Mouse (Mus musculus) CH12.LX (cell line): ENCODE measurements around the gene Nudc. TPM values are rescaled to one million over a fixed set of nuclear protein-coding genes. Genes with fewer than 3 reads are reported as not detected.

ENCODE experiments used
- DNase-seq: peaks from one replicate; pipeline ENCODE4 v3.0.0-alpha.2; 2013; ENCODE audit errors: extremely low read depth
- H3K27ac ChIP-seq: 2 replicates; pipeline ENCODE4 v1.5.1; 2012; ENCODE audit warnings: low read depth, mild to moderate bottlenecking, control low read depth, moderate library complexity; ENCODE audit not compliant: insufficient read depth
- H3K27me3 ChIP-seq: replicated peaks from 2 replicates; pipeline ENCODE3; 2012; ENCODE audit warnings: inconsistent platforms
- H3K36me3 ChIP-seq, 2 experiments: replicated peaks in 1 of 2; 2 replicates each; pipeline versions ENCODE3 to v1.6.1; 2012; ENCODE audit warnings: inconsistent platforms in 1 of 2, low read length in 1 of 2, mild to moderate bottlenecking in 1 of 2, mixed read lengths in 1 of 2, moderate library complexity in 1 of 2; ENCODE audit not compliant: control insufficient read depth in 1 of 2, insufficient read depth in 1 of 2
- H3K4me1 ChIP-seq, 2 experiments: 2 replicates each; pipeline ENCODE4 v1.6.1; 2012; ENCODE audit warnings: inconsistent platforms in 1 of 2, moderate library complexity in 1 of 2; ENCODE audit not compliant: insufficient read depth in 2 of 2, control insufficient read depth in 1 of 2
- H3K4me2 ChIP-seq: 2 replicates; pipeline ENCODE4 v1.6.1; 2012; ENCODE audit warnings: low read depth, mild to moderate bottlenecking, control low read depth; ENCODE audit not compliant: poor library complexity, insufficient read depth, severe bottlenecking
- H3K4me3 ChIP-seq, 3 experiments: fragments of 150-350 bp in 1 of 3; sonication (generic) in 1 of 3; replicated peaks in 1 of 3; 2 replicates each; pipeline versions ENCODE3 to v1.5.1; 2011 to 2012; ENCODE audit warnings: low read depth in 2 of 3, low read length in 2 of 3, mild to moderate bottlenecking in 2 of 3, moderate library complexity in 2 of 3, control low read depth in 1 of 3, improper control_type of control experiment in 1 of 3, inconsistent platforms in 1 of 3, mixed read lengths in 1 of 3; ENCODE audit not compliant: poor library complexity in 1 of 3
- H3K79me2 ChIP-seq: replicated peaks from 2 replicates; pipeline ENCODE4 v1.6.1; 2012; ENCODE audit warnings: mild to moderate bottlenecking, moderate library complexity; ENCODE audit not compliant: control insufficient read depth, poor library complexity, insufficient read depth, severe bottlenecking; ENCODE audit errors: extremely low read depth
- H3K9ac ChIP-seq: 2 replicates; pipeline ENCODE4 v1.6.1; 2012; ENCODE audit warnings: low read depth, mild to moderate bottlenecking, control low read depth, moderate library complexity; ENCODE audit not compliant: insufficient read depth
- H3K9me3 ChIP-seq: replicated peaks from 2 replicates; pipeline ENCODE3; 2012; ENCODE audit warnings: low read length, inconsistent platforms, mixed read lengths
- CHD1 ChIP-seq: IDR thresholded peaks from 2 replicates; pipeline ENCODE4 v1.6.1; 2012; ENCODE audit warnings: low read depth, low read length, improper control_type of control experiment, inconsistent platforms
- CHD2 ChIP-seq: IDR thresholded peaks from 2 replicates; pipeline ENCODE4 v1.6.1; 2011; ENCODE audit warnings: low read length, improper control_type of control experiment
- E2F4 ChIP-seq: IDR thresholded peaks from 2 replicates; pipeline ENCODE4 v1.6.1; 2011; ENCODE audit warnings: low read depth, low read length, improper control_type of control experiment; ENCODE audit not compliant: insufficient replicate concordance
- ELF1 ChIP-seq: IDR thresholded peaks from 2 replicates; pipeline ENCODE4 v1.6.1; 2014; ENCODE audit warnings: low read depth, mild to moderate bottlenecking, inconsistent platforms, low read length, improper control_type of control experiment
- EP300 ChIP-seq: IDR thresholded peaks from 2 replicates; pipeline ENCODE4 v1.6.1; 2011; ENCODE audit warnings: low read length, improper control_type of control experiment
- GABPA ChIP-seq: IDR thresholded peaks from 2 replicates; pipeline ENCODE4 v1.6.1; 2012; ENCODE audit warnings: low read depth, low read length, improper control_type of control experiment, inconsistent platforms; ENCODE audit not compliant: insufficient replicate concordance
- HCFC1 ChIP-seq: IDR thresholded peaks from 2 replicates; pipeline ENCODE4 v1.6.1; 2012; ENCODE audit warnings: low read depth, mild to moderate bottlenecking, inconsistent platforms, low read length, improper control_type of control experiment
- JUN ChIP-seq: IDR thresholded peaks from 2 replicates; pipeline ENCODE4 v1.6.1; 2011; ENCODE audit warnings: low read depth, mild to moderate bottlenecking, low read length, improper control_type of control experiment, moderate library complexity; ENCODE audit not compliant: insufficient read depth
- KAT2A ChIP-seq: IDR thresholded peaks from 2 replicates; pipeline ENCODE4 v1.6.1; 2012; ENCODE audit warnings: low read length, improper control_type of control experiment, inconsistent platforms; ENCODE audit not compliant: insufficient replicate concordance
- MAFK ChIP-seq: IDR thresholded peaks from 2 replicates; pipeline ENCODE4 v1.6.1; 2011; ENCODE audit warnings: low read length, improper control_type of control experiment; ENCODE audit not compliant: insufficient replicate concordance
- MAZ ChIP-seq: IDR thresholded peaks from 2 replicates; pipeline ENCODE4 v1.6.1; 2012; ENCODE audit warnings: low read depth, mild to moderate bottlenecking, inconsistent platforms, low read length, improper control_type of control experiment, moderate library complexity
- MXI1 ChIP-seq: IDR thresholded peaks from 2 replicates; pipeline ENCODE4 v1.6.1; 2011; ENCODE audit warnings: mild to moderate bottlenecking, low read depth, low read length, improper control_type of control experiment
- MYC ChIP-seq: IDR thresholded peaks from 2 replicates; pipeline ENCODE4 v1.6.1; 2011; ENCODE audit warnings: low read depth, mild to moderate bottlenecking, improper control_type of control experiment, low read length
- NELFE ChIP-seq: IDR thresholded peaks from 2 replicates; pipeline ENCODE4 v1.6.1; 2011; ENCODE audit warnings: low read depth, low read length, improper control_type of control experiment
- PAX5 ChIP-seq: IDR thresholded peaks from 2 replicates; pipeline ENCODE4 v1.6.1; 2012; ENCODE audit warnings: low read length, inconsistent platforms, mixed read lengths
- POLR2AphosphoS2 ChIP-seq: IDR thresholded peaks from 2 replicates; pipeline ENCODE4 v1.6.1; 2011; ENCODE audit warnings: low read depth, low read length, improper control_type of control experiment
- SIN3A ChIP-seq: IDR thresholded peaks from 2 replicates; pipeline ENCODE4 v1.6.1; 2012; ENCODE audit warnings: low read length, improper control_type of control experiment, inconsistent platforms
- SMC3 ChIP-seq: IDR thresholded peaks from 2 replicates; pipeline ENCODE4 v1.6.1; 2011; ENCODE audit warnings: low read depth, low read length, improper control_type of control experiment
- TBP ChIP-seq: conservative IDR thresholded peaks from 2 replicates; pipeline ENCODE4 v1.6.1; 2011; ENCODE audit warnings: low read depth, low read length, improper control_type of control experiment
- TCF12 ChIP-seq: IDR thresholded peaks from 2 replicates; pipeline ENCODE4 v1.6.1; 2014; ENCODE audit warnings: low read depth, mild to moderate bottlenecking, inconsistent platforms, low read length, improper control_type of control experiment
- UBTF ChIP-seq: IDR thresholded peaks from 2 replicates; pipeline ENCODE4 v1.6.1; 2012; ENCODE audit warnings: low read depth, mild to moderate bottlenecking, inconsistent platforms, low read length, improper control_type of control experiment, moderate library complexity
- USF1 ChIP-seq: IDR thresholded peaks from 2 replicates; pipeline ENCODE4 v1.6.1; 2014; ENCODE audit warnings: low read depth, mild to moderate bottlenecking, inconsistent platforms, low read length, improper control_type of control experiment
- ZC3H11A ChIP-seq: IDR thresholded peaks from 2 replicates; pipeline ENCODE4 v1.6.1; 2012; ENCODE audit warnings: low read depth, mild to moderate bottlenecking, inconsistent platforms, low read length, improper control_type of control experiment
- ZKSCAN1 ChIP-seq: IDR thresholded peaks from 2 replicates; pipeline ENCODE4 v1.6.1; 2012; ENCODE audit warnings: low read depth, inconsistent platforms, low read length, improper control_type of control experiment, borderline replicate concordance
- ZMIZ1 ChIP-seq: IDR thresholded peaks from 2 replicates; pipeline ENCODE4 v1.6.1; 2012; ENCODE audit warnings: low read depth, mild to moderate bottlenecking, inconsistent platforms, low read length, improper control_type of control experiment
- ZNF384 ChIP-seq: IDR thresholded peaks from 2 replicates; pipeline ENCODE4 v1.6.1; 2012; ENCODE audit warnings: low read depth, low read length, improper control_type of control experiment, inconsistent platforms
- dilution Hi-C: fragments of 300-500 bp; cut with MboI; formaldehyde crosslinking; loops from 2 replicates; pipeline ENCODE4 v1.14.3; 2020; ENCODE audit warnings: low sequenced_read_pairs; ENCODE audit not compliant: extremely low pct_unique_long_range_greater_than_20kb, extremely low pct_ligation_motif_present
- in situ Hi-C: fragments of 300-500 bp; cut with MboI; formaldehyde crosslinking; loops from 3 replicates; pipeline ENCODE4 v1.14.3; 2019; ENCODE audit warnings: low sequenced_read_pairs, low pct_ligation_motif_present, low pct_unique_long_range_greater_than_20kb, mixed read lengths
- polyA plus RNA-seq: library from polyadenylated mRNA; unstranded; fragments of >175 nt; gene quantifications from 2 replicates; pipeline ENCODE4 v1.2.1, GENCODE M21; 2012; ENCODE audit warnings: low read depth; ENCODE audit not compliant: insufficient read length
- total RNA-seq, 2 experiments: library from RNA; depleted of rRNA; stranded (reverse); fragments of 300-350 nt in 1 of 2; fragments of >200 nt in 1 of 2; gene quantifications; 2 replicates each; pipeline ENCODE4 v1.2.3; 2012 to 2014

The Nudc gene
- total and polyA plus RNA-seq, 3 experiments: 199 to 718 (median 408) TPM

DNA sequence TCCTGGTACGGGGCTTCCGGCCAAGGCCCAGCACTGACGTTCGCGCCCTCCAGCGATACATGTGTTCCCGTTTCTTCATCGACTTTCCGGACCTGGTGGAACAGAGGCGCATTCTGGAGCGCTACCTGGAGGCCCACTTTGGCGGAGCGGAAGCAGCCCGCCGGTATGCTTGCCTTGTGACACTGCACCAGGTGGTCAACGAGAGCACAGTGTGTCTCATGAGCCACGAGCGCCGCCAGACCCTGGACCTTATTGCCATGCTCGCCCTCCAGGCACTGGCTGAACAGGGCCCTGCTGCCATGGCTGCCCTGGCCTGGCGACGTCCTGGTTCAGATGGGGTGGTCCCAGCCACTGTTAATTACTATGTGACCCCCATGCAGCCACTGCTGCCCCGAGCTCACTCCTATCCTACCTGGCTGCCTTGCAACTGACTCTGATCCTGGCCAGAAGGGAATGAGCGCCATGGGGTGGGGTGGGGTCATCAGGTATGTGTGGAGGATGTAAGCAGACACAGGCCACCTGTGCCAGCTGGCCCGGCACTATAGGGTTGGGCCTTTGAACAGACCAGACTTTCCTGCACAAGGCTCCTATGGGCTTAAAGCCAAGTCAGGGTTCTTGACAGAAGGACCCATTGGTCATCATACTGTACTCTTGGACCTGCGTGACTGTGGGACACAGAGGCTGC is 59.0 kb downstream of the Nudc start:
- dilution Hi-C loops: no loop called here
- no peaks in the 10 kb centered on the region for H3K9me3 ChIP-seq
- no peaks in the 10 kb centered on the region for H3K79me2 ChIP-seq
- no peak overlapping the region for H3K9ac ChIP-seq
- H3K27me3 ChIP-seq: peaks cover 88% of the 10 kb centered on the region
- no peaks in the 10 kb centered on the region for H3K4me1 ChIP-seq
- H3K27ac ChIP-seq: no peak overlapping the region
- H3K36me3 ChIP-seq: no peaks in the 10 kb centered on the region
- no peak for TF ChIP-seq ZC3H11A
- H3K4me2 ChIP-seq: no peak overlapping the region
- no peak for DNase-seq
- in situ Hi-C loops: no loop called here
- no peak overlapping the region for H3K4me3 ChIP-seq

DNA sequence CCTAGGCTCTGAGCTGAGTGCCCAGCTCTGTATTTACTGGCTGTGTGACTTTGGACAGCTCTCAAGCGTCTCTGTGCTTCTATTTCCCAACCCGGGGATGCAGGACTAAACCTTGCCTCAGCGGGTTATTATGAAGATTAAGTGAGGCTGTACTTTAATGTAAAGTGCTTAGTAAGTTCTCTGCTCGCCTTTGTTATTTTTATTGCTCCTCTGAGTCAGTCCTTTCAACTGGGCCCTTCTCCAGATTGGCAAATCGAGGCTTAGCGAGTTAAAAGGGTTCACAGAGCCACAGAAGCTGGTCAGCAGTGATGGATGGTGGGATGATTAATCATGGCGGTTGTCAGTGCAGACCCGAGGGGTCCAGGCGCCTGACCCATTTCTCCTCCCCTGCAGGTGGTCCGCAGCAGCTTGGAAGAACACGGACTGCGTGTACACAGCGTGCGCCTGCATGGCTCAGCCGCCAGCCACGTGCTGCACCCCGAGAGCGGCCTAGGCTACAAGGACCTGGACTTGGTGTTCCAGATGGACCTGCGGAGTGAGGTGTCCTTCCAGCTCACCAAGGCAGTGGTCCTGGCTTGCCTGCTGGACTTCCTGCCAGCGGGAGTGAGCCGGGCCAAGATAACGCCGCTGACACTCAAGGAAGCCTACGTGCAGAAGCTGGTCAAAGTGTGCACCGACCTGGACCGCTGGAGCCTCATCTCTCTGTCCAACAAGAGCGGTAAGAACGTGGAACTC is 59.9 kb downstream of the Nudc start:
- no peak overlapping the region for H3K4me3 ChIP-seq

DNA sequence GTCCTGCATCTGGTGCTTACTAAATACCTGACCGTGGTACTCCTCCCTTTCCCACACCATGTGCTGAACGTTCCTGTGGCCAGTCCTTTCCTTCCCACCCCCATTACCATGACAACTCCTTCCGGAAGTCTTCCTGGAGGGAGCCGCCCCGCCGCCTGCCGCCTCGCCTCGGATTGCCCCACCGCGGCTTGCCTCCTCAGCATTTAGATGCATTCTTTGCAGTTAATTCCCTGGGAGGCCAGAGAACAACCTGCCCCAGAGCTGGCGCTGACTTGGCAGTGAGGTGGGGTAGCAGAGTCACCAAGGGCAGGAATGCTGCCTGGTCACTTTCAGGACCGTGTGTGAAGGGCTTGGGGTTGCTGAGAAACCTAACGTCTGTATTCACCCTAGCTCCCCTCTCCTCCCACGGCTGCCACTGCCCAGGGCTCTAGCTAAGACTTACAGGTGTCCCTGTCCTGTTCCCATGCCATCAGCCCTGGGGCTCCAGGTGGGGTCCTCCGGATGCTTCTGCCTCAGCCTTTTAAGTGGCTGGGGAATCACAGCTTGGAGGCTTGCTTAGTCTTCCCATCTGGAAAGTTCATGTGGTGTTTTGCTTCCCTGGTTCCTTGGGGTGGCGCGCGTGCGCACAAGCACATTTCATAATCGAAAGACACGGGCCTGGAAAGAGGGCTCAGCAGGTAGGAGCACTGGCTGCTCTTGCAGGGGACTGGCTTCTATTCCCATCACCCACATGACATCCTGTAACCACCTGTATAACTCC is 61.4 kb downstream of the Nudc start:
- no peak overlapping the region for H3K27ac ChIP-seq
- TF ChIP-seq ELF1 (no peak), EP300 (no peak), KAT2A (no peak), ZNF384 (no peak), SMC3 (no peak), ZKSCAN1 (no peak), NELFE (no peak), UBTF (no peak), CHD1 (no peak), MXI1 (no peak), TCF12 (no peak), TBP (no peak), PAX5 (no peak), MAFK (no peak), HCFC1 (no peak)

More for the DNA sequence above, 59.9 kb downstream of the Nudc start:
- in situ Hi-C loops: no loop called here
- Histone ChIP-seq H3K9me3 (no peaks in the 10 kb centered on the region), H3K79me2 (no peaks in the 10 kb centered on the region), H3K9ac (no peak overlapping the region), H3K27me3 (peaks cover 88% of the 10 kb centered on the region), H3K4me1 (peaks cover 0 to under 1% of the 10 kb centered on the region in 2 experiments; a peak in 1 of 4 replicates), H3K27ac (no peak overlapping the region), H3K4me2 (no peak overlapping the region)
- TF ChIP-seq USF1: no peak
- TF ChIP-seq MAFK: no peak
- no peak for TF ChIP-seq ZMIZ1
- no peak for TF ChIP-seq POLR2AphosphoS2
- no peak for TF ChIP-seq NELFE
- TF ChIP-seq MAZ: no peak
- no peak for TF ChIP-seq UBTF
- no peak for TF ChIP-seq ZNF384
- no peak for TF ChIP-seq EP300
- no peak for TF ChIP-seq SIN3A
- TF ChIP-seq ZKSCAN1: no peak
- no peak for TF ChIP-seq CHD2
- no peak for TF ChIP-seq JUN
- TF ChIP-seq GABPA: no peak
- no peak for TF ChIP-seq E2F4
- TF ChIP-seq MYC: no peak
- no peak for TF ChIP-seq HCFC1
- TF ChIP-seq, all 38 proteins: peak for 0
- no peak for DNase-seq
- dilution Hi-C loops: no loop called here
- H3K36me3 ChIP-seq: no peaks in the 10 kb centered on the region

More for the DNA sequence above, 61.4 kb downstream of the Nudc start:
- H3K27me3 ChIP-seq: peaks cover 94% of the 10 kb centered on the region
- H3K36me3 ChIP-seq: no peaks in the 10 kb centered on the region
- no peaks in the 10 kb centered on the region for H3K9me3 ChIP-seq
- dilution Hi-C loops: no loop called here
- H3K4me2 ChIP-seq: no peak overlapping the region
- H3K9ac ChIP-seq: no peak overlapping the region
- DNase-seq: no peak
- H3K4me3 ChIP-seq: no peak overlapping the region
- H3K79me2 ChIP-seq: no peaks in the 10 kb centered on the region
- in situ Hi-C loops: no loop called here
- H3K4me1 ChIP-seq: peaks cover 0 to 10% of the 10 kb centered on the region in 2 experiments; a peak in 3 of 4 replicates
